Mouse (Mus musculus) regulatory T cell (primary cell): Measurements from ENCODE around the gene 9930021J03Rik.

ENCODE experiments used
- in situ Hi-C: fragments of 300-600 bp; cut with MboI, MseI; formaldehyde crosslinking; loops from one replicate; pipeline ENCODE4 v1.15.1; 2025; ENCODE audit warnings: high pct_unique_total_duplicates

The 9930021J03Rik gene

DNA sequence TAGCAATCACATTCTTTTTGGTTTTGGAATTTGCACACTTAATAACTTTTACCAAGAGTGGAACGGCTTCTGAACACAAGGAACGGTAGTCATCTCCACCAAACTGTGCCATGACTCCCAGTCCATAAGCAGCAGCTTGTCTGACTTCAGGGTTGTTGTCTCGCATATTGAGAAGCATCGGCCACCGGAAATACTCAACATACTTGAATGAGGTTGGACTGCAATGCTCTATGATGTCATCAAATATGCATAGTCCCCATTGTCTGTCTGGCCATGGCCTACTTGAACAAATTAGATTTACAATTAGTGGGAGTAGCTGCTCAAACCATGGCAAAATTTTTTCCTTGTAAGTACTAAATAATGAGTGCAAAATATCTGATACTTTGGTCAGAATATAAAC, 4.2 kb upstream of the 9930021J03Rik start:
- in situ Hi-C loops, result no loop called here

GRCm38 (mm10) chr19:29805101-29805916, 480 bp downstream of the 9930021J03Rik start:
- in situ Hi-C loops, result no loop called here

DNA sequence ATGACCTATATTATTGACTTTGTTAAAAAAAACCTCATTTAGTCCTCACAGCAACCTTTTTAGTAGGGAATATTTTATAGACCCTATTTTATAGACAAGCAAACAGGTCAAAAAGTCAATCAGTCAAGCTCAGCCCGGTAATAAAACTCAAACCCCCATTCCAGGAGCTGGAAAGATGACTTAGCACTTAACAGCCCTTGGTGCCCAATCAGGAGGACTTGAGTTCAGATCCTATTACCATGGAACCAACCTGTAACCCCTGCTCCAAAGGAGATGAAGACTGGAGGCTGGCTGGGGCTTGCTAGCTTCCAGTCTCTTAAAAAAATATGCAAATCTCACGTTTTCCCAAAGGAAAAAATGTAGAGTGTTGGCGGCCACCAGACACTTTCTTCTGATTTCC, 1.8 kb downstream of the 9930021J03Rik start:
- in situ Hi-C loops, result no loop called here

DNA sequence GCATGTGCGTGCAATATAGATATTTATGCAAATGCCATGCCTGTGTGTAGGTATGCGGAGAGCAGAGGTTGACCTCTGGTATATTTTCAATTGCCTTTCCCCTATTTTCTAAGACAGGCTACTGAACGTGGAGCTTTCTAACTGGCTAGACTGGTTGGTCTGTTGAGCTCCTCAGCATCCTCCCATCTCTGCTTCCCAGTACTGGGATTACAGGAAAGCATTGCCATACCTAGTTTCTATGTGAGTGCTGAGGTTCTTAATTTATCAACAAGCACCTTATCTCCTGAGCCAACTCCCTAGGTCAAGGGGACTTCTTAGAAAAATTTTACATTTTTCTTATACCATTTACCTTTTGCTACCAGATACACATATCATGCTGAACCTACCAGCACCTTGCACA, 8.4 kb downstream of the 9930021J03Rik start:
- in situ Hi-C loops, result no loop called here

DNA sequence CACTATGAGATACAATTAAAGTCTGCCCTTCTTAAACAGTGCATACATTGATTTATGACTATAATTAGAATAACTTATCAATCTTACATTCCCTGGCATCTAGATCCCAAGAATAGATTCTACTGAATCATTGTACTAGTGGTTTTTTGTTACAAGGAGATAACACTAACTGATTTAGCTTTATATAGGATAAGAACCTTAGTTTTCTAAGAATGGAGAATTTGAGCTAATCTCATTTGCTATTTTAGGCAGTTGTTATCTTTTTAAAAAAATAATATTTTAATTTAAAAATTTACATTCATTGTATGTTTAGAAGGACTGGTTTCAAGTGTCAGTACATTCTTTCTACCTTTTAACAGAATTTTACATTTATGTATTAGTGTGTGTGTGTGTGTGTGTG, 17.8 kb downstream of the 9930021J03Rik start:
- in situ Hi-C loops, result no loop called here

GRCm38 (mm10) chr19:29782914-29783313, 22.9 kb downstream of the 9930021J03Rik start:
- in situ Hi-C loops, result no loop called here

DNA sequence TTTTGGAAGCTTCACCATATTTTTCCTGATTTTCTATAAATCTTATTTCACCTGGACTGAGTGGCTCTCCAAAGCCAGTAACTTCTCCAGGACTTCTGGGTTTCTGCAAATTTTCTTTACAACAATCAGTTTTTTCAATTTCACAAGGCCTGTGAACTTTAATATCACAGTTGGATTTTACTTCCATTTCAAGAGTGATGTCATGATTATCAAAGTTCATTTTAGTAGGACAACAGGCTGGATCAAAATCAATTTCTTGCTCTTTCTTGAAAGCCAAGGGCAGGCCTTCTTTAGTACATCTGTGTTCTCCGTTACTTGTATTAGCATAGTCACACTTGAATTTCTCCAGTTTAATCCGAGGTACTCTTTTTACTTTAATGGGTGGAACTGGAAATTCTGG, 51.9 kb downstream of the 9930021J03Rik start:
- in situ Hi-C loops, result no loop called here

DNA sequence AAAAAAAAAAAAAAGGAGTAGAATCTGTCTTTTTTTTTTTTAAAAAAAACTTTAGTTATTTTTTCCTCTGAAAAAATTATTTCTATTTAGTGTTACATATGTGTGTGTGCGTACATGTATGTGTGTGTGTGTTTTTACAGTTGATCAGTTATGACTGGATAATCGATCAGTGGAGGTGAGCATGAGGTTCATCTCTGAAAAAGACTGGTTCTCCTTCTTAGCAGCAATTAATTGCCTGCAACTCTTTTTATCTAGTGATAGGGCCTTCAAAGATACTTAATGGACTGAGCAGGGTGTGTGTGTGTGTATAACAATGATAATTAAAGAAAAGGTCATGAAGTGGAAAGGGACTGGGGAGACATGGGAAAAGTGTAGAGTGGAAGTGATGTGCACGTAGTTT, 54.8 kb downstream of the 9930021J03Rik start:
- in situ Hi-C loops, result no loop called here

DNA sequence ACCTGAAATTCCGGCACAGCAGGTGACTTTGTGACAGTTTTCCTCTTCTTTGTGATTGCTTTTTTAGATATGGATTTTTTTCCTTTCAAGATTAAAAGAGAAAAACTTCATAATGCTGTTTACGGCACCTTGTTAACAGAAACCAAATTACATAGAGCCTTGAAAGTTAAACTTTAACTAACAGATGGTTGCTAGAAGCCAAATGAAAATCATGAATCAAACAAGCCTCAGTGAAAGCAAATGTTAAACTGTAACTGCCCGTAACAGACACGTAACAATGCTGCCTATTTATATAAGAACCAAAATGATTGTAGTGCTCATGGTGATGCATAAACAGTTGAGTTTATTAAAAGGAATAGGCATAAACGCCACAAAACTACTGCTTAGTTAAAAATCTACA, 62.3 kb downstream of the 9930021J03Rik start:
- in situ Hi-C loops, result no loop called here

DNA sequence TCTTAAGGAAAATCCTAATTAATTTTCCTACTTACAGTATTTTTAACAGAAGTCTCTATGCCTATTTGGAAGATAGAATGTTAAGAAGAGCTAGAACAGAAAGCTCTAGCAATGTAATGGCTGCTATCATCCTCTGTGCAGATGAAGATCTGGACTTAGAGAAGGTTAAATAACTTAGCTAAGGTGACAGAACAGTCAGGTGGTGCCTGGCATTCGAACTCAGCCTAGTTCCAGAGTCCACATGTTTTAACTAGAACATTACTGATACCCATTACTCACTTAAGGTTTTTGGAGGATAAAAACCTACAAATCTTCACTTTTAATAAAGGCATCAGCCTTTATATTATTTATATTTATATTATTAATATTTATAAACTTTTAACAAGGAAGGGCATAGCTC, 65.1 kb downstream of the 9930021J03Rik start:
- in situ Hi-C loops, result no loop called here

- in situ Hi-C loops, result no loop called here
Observed at GRCm38 (mm10) chr19:29739608-29740007, 66.2 kb downstream of the 9930021J03Rik start.

DNA sequence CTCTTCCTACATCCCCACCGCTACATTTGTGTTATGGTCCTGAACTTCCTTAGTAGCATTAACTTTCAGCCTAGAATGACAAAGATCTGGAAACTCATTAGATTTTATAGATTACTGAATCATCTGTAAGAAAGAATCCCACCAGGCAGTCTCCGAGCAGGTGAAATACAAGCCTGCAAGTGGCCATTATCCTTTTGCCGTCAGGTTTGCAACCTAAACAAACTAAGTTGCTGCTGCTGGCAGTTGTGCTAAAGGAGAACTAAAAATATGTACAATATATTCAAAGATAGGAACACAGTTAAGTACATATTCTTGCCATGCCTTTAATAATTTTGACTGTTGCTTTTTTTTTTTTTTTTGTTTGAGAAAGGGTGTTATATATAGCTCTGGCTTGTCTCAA, 70.4 kb downstream of the 9930021J03Rik start:
- in situ Hi-C loops, result no loop called here

DNA sequence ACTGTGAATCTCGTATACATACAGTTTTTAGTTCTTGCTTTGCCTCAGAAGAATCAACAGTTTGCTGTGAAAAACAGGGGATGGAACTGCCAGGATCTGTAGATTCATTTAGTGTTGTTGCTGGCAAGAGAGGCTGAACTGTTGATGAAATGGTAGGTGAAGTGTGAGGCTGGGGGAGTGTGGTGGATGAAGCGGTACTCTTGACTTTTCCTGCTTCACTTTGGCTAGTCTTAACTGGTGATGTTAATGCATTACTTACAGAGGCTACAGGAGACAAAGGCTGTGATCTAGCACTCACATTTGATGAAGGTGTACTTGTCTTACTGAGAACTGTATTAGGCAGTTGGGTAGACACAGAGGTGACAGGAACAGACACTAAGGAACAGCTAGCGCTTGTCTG, 87.3 kb downstream of the 9930021J03Rik start:
- in situ Hi-C loops, result no loop called here

- in situ Hi-C loops, result no loop called here
Observed at GRCm38 (mm10) chr19:29717854-29718253, 87.9 kb downstream of the 9930021J03Rik start.

DNA sequence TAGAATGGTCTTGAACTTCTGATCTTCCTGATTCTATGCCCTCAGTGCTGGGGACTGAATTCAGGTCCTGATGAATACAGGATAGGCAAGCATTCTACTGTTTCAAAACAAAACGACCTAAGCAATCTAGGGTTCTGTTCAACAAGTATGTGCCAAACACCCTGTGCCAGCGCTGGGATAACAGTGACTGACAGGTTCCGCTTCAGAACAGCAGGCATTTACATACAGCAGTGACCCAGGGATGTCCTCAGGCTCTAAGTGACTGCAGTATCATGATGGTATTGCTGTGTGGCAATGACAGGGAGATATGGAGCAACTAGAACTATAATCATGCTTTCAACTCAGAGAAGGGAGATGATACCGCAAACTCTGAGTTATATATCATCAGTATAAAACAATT, 92.3 kb downstream of the 9930021J03Rik start:
- in situ Hi-C loops, result no loop called here

DNA sequence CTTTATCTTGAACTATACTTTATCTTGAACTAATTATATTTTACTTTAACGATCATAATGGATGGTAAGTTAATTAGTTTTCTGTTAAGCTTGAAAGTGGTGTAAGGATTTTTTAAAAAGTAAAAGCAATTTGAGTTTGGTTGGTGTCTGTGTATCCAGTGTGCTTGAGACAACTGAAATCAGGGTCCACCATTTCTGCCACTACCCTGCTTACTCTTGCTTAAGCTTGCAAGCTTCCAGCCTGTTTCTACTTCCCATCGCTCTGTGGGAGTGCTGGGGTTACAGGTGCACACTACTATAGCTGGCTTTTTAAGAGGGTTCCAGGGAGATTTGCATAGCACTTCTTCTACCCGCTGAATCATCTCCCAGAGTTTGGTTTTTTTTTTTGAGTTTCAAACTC, 96.3 kb downstream of the 9930021J03Rik start:
- in situ Hi-C loops, result no loop called here

GRCm38 (mm10) chr19:29708461-29708860, 97.3 kb downstream of the 9930021J03Rik start:
- in situ Hi-C loops, result no loop called here

- in situ Hi-C loops, result no loop called here
Observed at GRCm38 (mm10) chr19:29708003-29708402, 97.8 kb downstream of the 9930021J03Rik start.

GRCm38 (mm10) chr19:29707314-29707898, 98.4 kb downstream of the 9930021J03Rik start:
- in situ Hi-C loops, result no loop called here

DNA sequence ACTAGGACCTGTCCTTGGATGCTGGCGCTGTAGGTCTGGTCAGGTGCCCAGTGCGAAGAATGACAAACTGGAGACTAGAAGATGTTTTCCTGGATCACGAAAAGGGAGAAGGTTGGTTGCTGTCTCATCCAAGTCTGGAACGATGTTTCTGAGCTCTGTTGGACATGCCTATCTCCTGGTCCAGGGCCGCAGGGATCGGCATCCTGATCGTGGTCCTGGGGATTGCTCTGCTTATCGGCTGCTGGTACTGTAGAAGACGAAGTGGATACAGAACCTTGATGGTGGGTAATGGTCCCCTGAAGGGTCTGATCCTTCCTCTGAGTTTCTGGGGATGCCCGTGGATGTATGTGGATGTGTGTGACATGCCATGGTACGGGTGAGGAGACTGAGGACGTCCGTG, 101.4 kb downstream of the 9930021J03Rik start:
- in situ Hi-C loops, result no loop called here

GRCm38 (mm10) chr19:29701707-29702106, 104.1 kb downstream of the 9930021J03Rik start:
- in situ Hi-C loops, result no loop called here

DNA sequence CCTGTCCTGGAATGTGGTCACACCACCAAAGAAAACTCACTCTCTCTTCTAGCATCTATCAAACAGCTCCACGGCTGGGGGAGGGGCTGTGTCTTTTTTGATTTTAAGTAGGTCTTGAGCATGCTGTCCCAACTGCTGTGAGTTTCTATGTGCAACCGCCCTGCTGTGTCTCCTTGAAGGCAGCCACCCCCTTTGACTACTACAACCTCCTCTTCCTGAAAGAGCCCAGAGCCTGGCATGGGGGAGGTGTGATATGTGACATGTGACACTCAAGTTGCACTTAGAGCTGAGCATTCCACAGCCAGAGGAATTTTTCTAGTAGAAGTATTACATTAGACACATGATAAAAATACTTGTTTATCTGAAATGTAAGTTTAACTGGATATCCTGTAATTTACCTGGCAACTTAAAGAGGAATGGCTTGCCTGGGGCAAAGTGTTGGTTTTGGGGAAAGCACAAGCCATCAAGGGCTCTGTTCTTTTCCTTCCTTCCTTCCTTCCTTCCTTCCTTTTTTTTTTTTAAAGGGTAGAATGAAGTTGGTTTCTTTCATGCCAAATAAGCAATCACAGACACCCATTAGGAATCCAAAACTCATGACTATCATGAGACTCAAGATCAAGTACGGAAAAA, 108.4 kb downstream of the 9930021J03Rik start, which contains the start of gene Mlana:
Gene Mlana, plus strand, starts transcription at position 580 of the 630 bp plus-strand sequence.
- in situ Hi-C loops, result no loop called here

GRCm38 (mm10) chr19:29696840-29697239, 108.9 kb downstream of the 9930021J03Rik start:
- in situ Hi-C loops, result no loop called here
